Mouse (Mus musculus) embryo, embryonic 11 days (tissue): ENCODE measurements at regions not wholly inside any gene's neighbourhood (a gene's known extent, or its start where the extent isn't known, plus 50 kb on each side); places are given as distances from the start of the nearest gene placed in this dataset.
A peak's percentile ranks its signal among the peaks of the same experiment; 100 is the strongest.

Experiments
- DNase-seq: peaks from one replicate; pipeline ENCODE4 v3.0.0-alpha.2; 2015

- DNase-seq, result peak; percentile 34
These were observed 1389.0 kb upstream of the Acvr2a start for GRCm38 (mm10) chr2:47424910-47425309.

GRCm38 (mm10) chr2:47429843-47430242 lies 1384.1 kb upstream of the Acvr2a start:
- no peak for DNase-seq

- peak; percentile 5 for DNase-seq
These were observed 1347.9 kb upstream of the Acvr2a start for GRCm38 (mm10) chr2:47466043-47466442.

GRCm38 (mm10) chr2:47491874-47492539 lies 1321.9 kb upstream of the Acvr2a start:
- peak; percentile 63 for DNase-seq
